Mouse (Mus musculus) embryo, embryonic 11 days (tissue): ENCODE measurements around the gene Atf6b.

Experiments
- DNase-seq: peaks from one replicate; pipeline ENCODE4 v3.0.0-alpha.2; 2015

Atf6b gene

DNA sequence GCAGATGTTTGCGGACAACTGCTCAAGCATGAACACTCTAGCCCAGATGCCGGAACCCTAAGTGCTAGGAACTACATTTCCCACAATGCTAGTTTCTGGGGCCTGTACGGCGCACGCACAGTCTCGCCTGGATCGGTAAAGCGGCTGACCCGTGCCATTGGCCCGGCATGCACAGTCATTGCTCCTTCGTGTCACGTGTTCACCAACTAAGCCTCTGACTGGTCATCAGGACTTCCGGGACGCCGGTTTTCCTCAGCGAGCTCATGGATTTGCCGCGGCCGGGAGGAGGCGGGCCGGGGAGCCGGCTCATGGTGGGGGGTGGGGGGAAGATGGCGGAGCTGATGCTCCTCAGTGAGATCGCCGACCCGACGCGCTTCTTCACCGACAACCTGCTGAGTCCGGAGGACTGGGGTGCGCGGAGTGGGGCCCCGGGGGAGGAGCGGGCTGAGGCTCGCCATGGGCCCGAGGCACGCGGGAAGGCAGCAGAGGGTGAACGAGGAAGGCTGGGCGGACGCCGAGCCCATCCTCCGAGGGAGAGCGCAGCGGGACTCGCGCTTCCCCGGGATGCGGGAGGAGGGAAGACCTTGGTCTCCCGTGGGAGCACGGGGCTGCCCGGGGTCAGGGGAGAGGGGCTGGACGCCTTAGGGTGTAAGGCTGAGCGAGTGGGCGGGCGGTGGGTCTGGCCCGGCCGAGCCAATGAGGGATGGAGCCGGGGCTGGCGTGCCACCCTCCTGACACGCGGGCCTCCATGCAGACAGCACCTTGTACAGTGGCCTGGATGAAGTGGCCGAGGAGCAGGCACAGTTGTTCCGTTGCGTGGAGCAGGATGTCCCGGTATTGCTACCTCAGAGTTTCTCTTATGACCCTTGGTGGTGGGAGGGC is at the start of gene Atf6b:
Gene Atf6b, plus strand, starts transcription at position 241 of the 882 bp plus-strand sequence.
- peak; percentile 97 for DNase-seq

DNA sequence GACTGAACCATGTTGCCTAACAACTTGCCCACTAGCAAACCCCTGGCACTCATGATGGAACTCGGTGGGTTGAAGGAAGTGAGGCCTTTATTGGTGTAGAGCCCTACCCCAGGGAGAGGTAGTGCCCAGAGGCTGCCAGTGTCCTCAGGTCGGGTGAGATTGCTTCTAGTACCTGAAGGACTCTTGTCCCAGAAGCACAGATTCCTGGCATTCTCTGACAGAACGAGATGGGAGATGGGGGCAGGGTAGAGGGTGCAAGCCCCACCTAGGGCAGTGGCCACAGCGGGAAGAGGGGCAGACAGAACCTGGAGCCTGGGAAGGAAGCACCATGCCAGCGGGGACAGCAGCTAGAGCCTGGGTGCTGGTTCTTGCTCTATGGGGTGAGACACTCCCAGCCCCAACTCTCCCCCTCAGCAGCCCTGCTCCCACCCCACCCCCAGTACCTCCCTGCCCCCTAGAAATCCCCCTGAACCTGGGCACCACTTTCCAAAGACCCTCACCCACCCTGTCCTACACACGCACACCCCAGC is 49.3 kb upstream of the Atf6b start, which contains the start of gene Ager:
Gene Ager, plus strand, starts transcription at position 297 of the 530 bp plus-strand sequence.
- no peak for DNase-seq

DNA sequence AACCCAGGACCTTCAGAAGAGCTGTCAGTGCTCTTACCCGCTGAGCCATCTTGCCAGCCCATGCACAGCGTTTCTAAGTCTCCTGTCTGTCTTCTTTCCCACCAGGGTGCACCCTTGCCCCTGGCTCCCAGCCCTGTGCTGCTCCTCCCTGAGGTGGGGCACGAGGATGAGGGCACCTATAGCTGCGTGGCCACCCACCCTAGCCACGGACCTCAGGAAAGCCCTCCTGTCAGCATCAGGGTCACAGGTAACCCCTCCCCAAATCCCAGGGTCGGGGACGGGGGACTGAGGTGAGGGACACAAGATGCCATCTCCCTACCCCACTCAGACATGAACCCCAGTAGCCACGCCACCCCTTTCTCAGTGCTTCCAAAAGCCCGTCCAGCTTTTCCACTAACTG is 47.1 kb upstream of the Atf6b start:
- DNase-seq, result no peak

DNA sequence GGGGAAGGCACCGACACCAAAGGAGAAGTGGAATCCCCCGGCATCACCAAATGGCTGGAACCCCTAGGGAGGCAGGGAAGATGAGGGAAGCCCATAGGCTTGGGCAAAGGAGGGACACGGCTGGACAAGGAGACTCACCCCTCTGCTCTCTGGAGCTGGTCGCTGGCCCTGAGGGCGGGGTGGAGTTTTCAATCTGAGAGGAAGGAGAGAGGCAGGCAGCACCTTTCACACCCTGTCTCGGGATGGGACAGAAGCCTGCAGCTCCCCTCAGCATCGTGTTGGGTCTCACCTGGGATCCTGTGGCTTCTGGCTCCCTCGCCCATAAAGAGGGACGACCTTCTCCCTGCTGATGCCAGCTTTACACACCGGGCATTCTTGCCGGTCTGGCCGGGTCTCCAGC is 45.1 kb upstream of the Atf6b start:
- no peak for DNase-seq

- peak; percentile 99 for DNase-seq
Observed at GRCm38 (mm10) chr17:34603375-34604060, 43.4 kb upstream of the Atf6b start, which contains the start of gene Rnf5. TSS of gene Rnf5 (minus strand) at chr17:34603690.

GRCm38 (mm10) chr17:34604061-34604508 is 42.9 kb upstream of the Atf6b start, which contains the start of gene Agpat1:
TSS of gene Agpat1 (plus strand) at chr17:34604262.
- peak; percentile 100 for DNase-seq

DNA sequence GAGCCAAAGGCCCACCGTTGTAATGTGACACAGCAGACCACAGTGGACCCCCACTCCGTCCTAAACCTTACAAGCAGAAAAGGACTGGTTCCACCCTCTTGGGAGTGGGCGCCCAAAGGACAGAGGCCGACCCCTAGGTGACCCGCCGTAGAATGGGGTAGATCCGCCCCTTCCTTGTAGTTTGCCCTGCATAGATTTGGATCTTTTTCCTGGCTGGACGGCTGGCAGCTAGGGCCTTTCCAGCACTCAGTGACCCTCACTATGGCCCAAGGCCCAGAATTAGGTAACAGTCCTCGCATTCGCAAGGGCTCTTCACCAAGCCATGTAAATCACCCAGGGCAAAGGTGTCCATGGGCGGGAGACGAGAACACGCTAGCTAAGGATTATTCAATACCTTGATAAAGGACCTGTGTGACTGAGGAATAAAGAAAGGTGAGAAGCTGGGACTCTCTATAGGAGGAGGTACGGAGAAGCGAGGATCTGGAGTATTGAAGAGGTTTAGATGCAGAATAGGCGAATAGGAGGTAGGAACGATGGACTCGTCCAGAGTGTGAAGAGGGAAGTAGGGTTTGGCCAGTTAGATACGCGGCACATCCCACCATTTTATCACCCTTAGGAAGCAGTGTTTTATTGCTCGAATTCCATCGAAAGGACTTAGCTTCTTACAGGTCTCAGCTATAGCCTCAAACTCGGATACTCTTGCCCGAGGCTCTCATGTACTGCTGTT is 42.3 kb upstream of the Atf6b start:
- no peak for DNase-seq

GRCm38 (mm10) chr17:34605609-34606008 is 41.3 kb upstream of the Atf6b start:
- DNase-seq, result peak; percentile 96

DNA sequence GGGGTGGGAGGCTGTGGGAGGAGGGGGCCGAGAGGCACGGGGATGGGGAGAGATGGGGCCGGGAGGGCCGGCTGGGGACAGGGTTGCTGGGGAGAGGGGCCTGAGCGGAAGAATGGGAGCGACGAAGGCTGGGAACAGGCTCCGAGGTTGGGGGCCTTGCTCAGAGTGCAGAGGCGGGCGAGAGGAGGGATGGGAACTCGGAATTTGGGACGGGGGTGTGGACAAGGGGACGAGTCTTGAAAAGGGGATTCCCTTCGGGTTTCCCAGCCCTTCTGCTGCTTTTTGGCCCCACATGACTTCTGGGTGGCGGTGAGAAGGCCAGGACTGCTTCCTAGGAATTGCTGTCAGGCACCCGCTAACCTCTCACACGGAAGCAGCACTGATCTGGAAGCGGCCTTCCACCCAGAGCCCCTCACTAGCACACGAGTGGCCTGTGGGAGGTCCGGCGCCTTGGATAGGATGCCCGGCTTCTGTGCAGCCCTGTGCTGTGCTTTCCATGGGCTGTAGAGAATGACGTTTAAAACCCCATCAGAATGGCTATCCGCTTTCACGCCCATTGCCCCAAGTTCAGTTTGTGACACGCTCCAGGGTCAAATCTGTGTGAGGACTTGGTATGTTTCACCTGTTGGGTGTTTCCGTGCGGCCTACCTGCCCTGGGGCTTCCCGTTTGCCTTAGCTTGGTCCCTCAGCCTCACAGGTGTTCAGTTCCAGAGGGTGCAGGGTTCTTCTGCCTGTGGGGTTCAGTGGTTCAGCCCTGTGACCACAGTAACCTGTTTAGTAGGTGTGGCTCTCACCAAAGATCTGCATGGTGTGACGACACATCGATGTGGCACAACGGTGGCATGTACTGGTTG is 40.5 kb upstream of the Atf6b start:
- no peak for DNase-seq

DNA sequence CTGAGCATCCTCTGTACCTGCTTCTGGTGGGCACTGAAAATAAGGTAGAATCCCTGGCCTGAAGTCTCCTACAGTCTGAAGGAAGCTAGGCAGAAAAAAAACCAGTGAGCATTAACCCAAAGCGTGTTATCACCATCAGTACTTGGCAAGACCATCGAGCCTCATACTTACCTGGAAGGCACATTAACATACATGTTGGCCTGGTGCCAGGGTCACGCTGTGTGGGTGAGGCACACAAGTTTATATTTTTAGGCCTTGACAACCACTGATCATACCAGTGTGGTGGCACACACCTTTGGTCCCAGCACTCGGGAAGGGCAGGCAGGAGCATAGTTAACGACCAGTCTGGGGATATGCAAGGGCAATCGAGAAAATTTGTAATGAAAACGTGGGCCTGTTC is 38.9 kb upstream of the Atf6b start:
- DNase-seq, result no peak

- no peak for DNase-seq
Observed at GRCm38 (mm10) chr17:34611050-34611449, 35.9 kb upstream of the Atf6b start.

DNA sequence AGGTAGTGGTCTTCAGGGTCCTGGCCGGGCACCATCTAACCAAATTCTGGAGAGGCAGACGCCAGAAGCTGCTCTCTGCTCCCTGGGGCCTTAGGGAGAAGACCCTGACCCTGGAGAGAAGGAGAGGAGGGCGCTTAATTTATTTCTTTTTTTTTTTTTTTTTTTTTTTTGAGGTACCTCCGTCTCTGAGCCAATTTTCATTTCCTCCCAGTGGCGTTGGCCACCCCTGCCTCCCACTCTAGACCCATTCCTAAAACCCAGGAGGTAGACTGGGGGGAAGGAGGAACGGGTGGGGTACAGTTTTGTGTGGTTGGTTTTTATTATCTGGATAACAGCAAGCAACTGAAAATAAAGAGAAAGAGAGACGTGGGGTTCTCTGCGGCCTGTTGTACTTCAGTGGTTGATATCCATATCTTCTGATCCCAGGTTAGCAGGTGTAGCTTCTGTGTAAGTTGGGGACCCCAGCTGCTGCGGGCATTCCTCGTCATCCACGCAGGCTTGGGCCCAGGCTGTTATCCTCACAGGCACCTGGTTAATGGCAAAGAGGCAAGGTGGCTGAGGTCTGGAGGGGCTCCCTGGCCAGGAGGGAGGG is 33.8 kb upstream of the Atf6b start:
- DNase-seq, result no peak

- DNase-seq, result no peak
Observed at GRCm38 (mm10) chr17:34613830-34614229, 33.1 kb upstream of the Atf6b start.

- no peak for DNase-seq
Observed at GRCm38 (mm10) chr17:34615871-34616270, 31.1 kb upstream of the Atf6b start, which contains the start of gene Egfl8. TSS of gene Egfl8 (minus strand) at chr17:34615971.

GRCm38 (mm10) chr17:34618999-34619398 is 27.9 kb upstream of the Atf6b start:
- DNase-seq, result peak; percentile 73

- no peak for DNase-seq
Observed at GRCm38 (mm10) chr17:34621006-34621405, 25.9 kb upstream of the Atf6b start.

DNA sequence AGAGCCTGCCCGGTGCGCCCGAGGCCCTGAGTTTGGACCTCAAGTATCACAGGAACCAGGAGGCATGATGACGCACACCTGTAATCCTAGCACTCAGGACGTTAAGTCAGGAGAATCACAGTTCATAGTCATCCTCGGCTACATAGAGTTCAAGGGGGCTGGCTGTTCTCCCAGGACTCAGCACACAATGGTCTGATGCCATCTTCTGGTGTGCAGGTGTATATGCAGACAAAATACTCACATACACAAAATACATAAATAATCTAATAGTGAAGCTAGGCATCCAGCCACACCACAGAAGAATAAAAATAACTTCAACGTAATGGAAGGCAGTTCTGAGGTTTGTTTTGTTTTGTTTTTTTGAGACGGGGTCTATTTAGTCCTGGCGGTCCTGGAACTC is 23.8 kb upstream of the Atf6b start:
- DNase-seq, result no peak

GRCm38 (mm10) chr17:34624981-34625380 is 22.0 kb upstream of the Atf6b start:
- DNase-seq, result no peak

DNA sequence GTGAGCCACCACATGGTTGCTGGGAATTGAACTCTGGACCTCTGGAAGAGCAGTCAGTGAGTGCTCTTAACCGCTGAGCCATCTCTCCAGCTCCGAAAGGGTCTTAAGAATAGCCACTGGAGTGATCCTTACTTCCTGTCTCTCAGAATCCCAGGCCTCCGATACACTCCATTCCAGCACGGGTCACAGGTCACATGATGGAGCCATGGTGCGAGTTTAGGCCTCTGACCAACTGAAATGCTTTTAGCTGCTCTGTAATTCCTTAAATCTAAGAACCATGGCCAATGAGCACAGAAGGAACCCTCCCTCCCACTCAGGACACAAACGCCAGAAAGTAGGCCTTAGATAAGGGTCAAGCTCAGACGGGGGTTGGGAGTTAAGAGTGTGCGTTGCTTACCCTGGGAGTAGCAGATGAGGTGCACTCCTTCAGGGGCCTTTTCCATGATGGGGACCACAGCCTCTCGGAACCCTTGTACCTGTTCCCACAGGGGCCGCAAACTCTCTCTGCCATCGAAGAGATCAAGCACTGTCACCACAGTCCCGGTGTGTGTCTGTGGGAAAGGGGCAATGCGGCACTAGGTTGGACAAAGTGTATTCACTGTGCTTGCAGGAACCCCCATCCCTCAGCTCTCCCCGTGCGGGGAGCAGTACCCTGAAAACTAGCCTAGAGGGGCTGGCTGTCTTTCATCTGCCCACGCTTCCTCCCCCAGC is 20.7 kb upstream of the Atf6b start:
- no peak for DNase-seq

DNA sequence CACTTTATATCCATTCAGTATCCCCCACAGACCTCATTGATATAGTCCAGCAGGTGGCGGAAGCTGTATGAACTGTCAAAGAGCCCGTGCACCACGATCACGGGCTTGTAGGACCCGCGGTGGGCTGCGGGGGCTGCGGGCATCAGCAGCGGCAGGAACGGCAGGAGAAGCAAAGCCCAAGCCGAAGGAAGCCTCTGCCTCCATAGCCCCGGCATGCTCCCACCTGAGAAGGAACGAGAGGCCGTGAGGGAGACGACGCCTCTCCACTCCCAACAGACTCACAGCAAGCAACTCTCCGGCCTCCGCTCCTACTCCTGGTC is 20.2 kb upstream of the Atf6b start:
- DNase-seq, result peak; percentile 82
